Mouse (Mus musculus): ENCODE measurements at regions not wholly inside any gene's neighbourhood (a gene's known extent, or its start where the extent isn't known, plus 50 kb on each side); places are given as distances from the start of the nearest gene placed in this dataset.

- no peak for TF ChIP-seq POLR2A (IDR thresholded peaks at IDR 0.05; ENCODE audit: borderline replicate concordance, extremely low read depth, insufficient read depth, insufficient read length, poor library complexity, severe bottlenecking)
- TF ChIP-seq CTCF (IDR thresholded peaks at IDR 0.05; ENCODE audit: borderline replicate concordance, extremely low read depth, insufficient read depth, insufficient read length): no peak
These were observed 1299.3 kb downstream of the Zfp704 start for GRCm38 (mm10) chr3:8310379-8311128.
